Mouse (Mus musculus) MEL (cell line): ENCODE data around the gene Gata3. TPM values are rescaled to one million over a fixed set of nuclear protein-coding genes. Genes with fewer than 3 reads are reported as not detected.

Source experiments
- DNase-seq: peaks from one replicate; pipeline ENCODE4 v3.0.0; 2011; ENCODE audit warnings: low read depth, low spot score
- H3K27ac ChIP-seq: 2 replicates; pipeline ENCODE4 v1.5.1; 2012; ENCODE audit warnings: low read depth, mild to moderate bottlenecking, control low read depth, low read length, moderate library complexity; ENCODE audit not compliant: control insufficient read depth
- H3K27me3 ChIP-seq, 2 experiments: fragments of 150-350 bp in 1 of 2; sonication (generic) in 1 of 2; 2 replicates each; pipeline ENCODE4 v1.6.1; 2012; ENCODE audit warnings: low read length in 2 of 2, mild to moderate bottlenecking in 2 of 2, improper control_type of control experiment in 1 of 2, moderate library complexity in 1 of 2; ENCODE audit not compliant: insufficient read depth in 2 of 2, control insufficient read depth in 1 of 2
- H3K36me3 ChIP-seq, 2 experiments: 2 replicates each; pipeline ENCODE4 v1.6.1; 2012 to 2014; ENCODE audit warnings: low read length in 2 of 2, improper control_type of control experiment in 1 of 2, inconsistent platforms in 1 of 2, mild to moderate bottlenecking in 1 of 2; ENCODE audit not compliant: insufficient read depth in 2 of 2, control insufficient read depth in 1 of 2
- H3K4me1 ChIP-seq, 2 experiments: fragments of 150-350 bp in 1 of 2; sonication (generic) in 1 of 2; 2 replicates each; pipeline ENCODE4 v1.6.1; 2012; ENCODE audit warnings: low read length in 2 of 2, improper control_type of control experiment in 1 of 2, mild to moderate bottlenecking in 1 of 2; ENCODE audit not compliant: insufficient read depth in 2 of 2, control insufficient read depth in 1 of 2
- H3K4me3 ChIP-seq, 2 experiments: fragments of 150-350 bp in 1 of 2; sonication (generic) in 1 of 2; 2 replicates each; pipeline ENCODE4 v1.5.1; 2012; ENCODE audit warnings: low read depth in 2 of 2, low read length in 2 of 2, mild to moderate bottlenecking in 2 of 2, moderate library complexity in 2 of 2, control low read depth in 1 of 2, improper control_type of control experiment in 1 of 2; ENCODE audit not compliant: control insufficient read depth in 1 of 2, insufficient read depth in 1 of 2
- H3K79me2 ChIP-seq: 2 replicates; pipeline ENCODE4 v1.6.1; 2012; ENCODE audit warnings: mild to moderate bottlenecking, low read length, moderate library complexity; ENCODE audit not compliant: control insufficient read depth, poor library complexity, insufficient read depth
- H3K9ac ChIP-seq: 2 replicates; pipeline ENCODE4 v1.6.1; 2012; ENCODE audit warnings: low read depth, mild to moderate bottlenecking, control low read depth, low read length, moderate library complexity; ENCODE audit not compliant: control insufficient read depth, poor library complexity, severe bottlenecking
- H3K9me3 ChIP-seq: fragments of 150-350 bp; sonication (generic); replicated peaks from 2 replicates; pipeline ENCODE4 v1.6.1; 2012; ENCODE audit warnings: mild to moderate bottlenecking, low read length, improper control_type of control experiment, moderate library complexity; ENCODE audit not compliant: insufficient read depth
- E2F4 ChIP-seq: IDR thresholded peaks from 2 replicates; pipeline ENCODE4 v1.6.1; 2011; ENCODE audit warnings: low read depth, low read length, improper control_type of control experiment, borderline replicate concordance
- JUND ChIP-seq: IDR thresholded peaks from 2 replicates; pipeline ENCODE4 v1.6.1; 2011; ENCODE audit warnings: low read depth, mild to moderate bottlenecking, improper control_type of control experiment, low read length
- MEF2A ChIP-seq: IDR thresholded peaks from 2 replicates; pipeline ENCODE4 v1.6.1; 2014; ENCODE audit warnings: low read depth, mild to moderate bottlenecking, inconsistent platforms, low read length, improper control_type of control experiment; ENCODE audit not compliant: poor library complexity, insufficient replicate concordance, severe bottlenecking; ENCODE audit errors: extremely low read depth
- MYC ChIP-seq: IDR thresholded peaks from 2 replicates; pipeline ENCODE4 v1.6.1; 2011; ENCODE audit warnings: low read depth, mild to moderate bottlenecking, low read length, improper control_type of control experiment, moderate library complexity
- POLR2AphosphoS5 ChIP-seq: IDR thresholded peaks from 2 replicates; pipeline ENCODE4 v1.6.1; 2012; ENCODE audit warnings: low read depth, borderline replicate concordance, mild to moderate bottlenecking, inconsistent platforms, low read length, moderate library complexity, mixed read lengths
- RAD21 ChIP-seq: IDR thresholded peaks from 2 replicates; pipeline ENCODE4 v1.6.1; 2011; ENCODE audit warnings: mild to moderate bottlenecking, low read depth, low read length, improper control_type of control experiment
- RCOR1 ChIP-seq: IDR thresholded peaks from 2 replicates; pipeline ENCODE4 v1.6.1; 2012; ENCODE audit warnings: low read depth, mild to moderate bottlenecking, inconsistent platforms, low read length, improper control_type of control experiment
- SIN3A ChIP-seq: IDR thresholded peaks from 2 replicates; pipeline ENCODE4 v1.6.1; 2012; ENCODE audit warnings: low read length, improper control_type of control experiment, inconsistent platforms
- TAL1 ChIP-seq: IDR thresholded peaks from 2 replicates; pipeline ENCODE4 v1.6.1; 2012; ENCODE audit warnings: mild to moderate bottlenecking, inconsistent platforms, low read length, moderate library complexity, mixed read lengths
- TCF12 ChIP-seq: IDR thresholded peaks from 2 replicates; pipeline ENCODE4 v1.6.1; 2014; ENCODE audit warnings: low read depth, mild to moderate bottlenecking, inconsistent platforms, low read length, improper control_type of control experiment, moderate library complexity
- UBTF ChIP-seq: IDR thresholded peaks from 2 replicates; pipeline ENCODE4 v1.6.1; 2012; ENCODE audit warnings: low read depth, mild to moderate bottlenecking, inconsistent platforms, low read length, improper control_type of control experiment, moderate library complexity, borderline replicate concordance; ENCODE audit not compliant: insufficient read depth
- USF2 ChIP-seq, 2 experiments: IDR thresholded peaks; 2 replicates each; pipeline ENCODE4 v1.6.1; 2011 to 2012; ENCODE audit warnings: improper control_type of control experiment in 2 of 2, low read length in 2 of 2, borderline replicate concordance in 1 of 2, inconsistent platforms in 1 of 2, low read depth in 1 of 2, mild to moderate bottlenecking in 1 of 2; ENCODE audit not compliant: insufficient read depth in 1 of 2
- ZNF384 ChIP-seq: IDR thresholded peaks from 2 replicates; pipeline ENCODE4 v1.6.1; 2012; ENCODE audit warnings: low read depth, mild to moderate bottlenecking, inconsistent platforms, low read length, improper control_type of control experiment
- polyA plus RNA-seq, 2 experiments: library from polyadenylated mRNA; stranded (reverse) in 1 of 2; unstranded in 1 of 2; fragments of >175 nt in 1 of 2; fragments of >200 nt in 1 of 2; gene quantifications; 2 replicates each; pipeline versions ENCODE4 v1.2.1 to v1.2.4; 2012; ENCODE audit warnings: low replicate concordance in 2 of 2, low read depth in 1 of 2; ENCODE audit not compliant: insufficient read length in 2 of 2, insufficient read depth in 1 of 2, missing spikeins in 1 of 2
- total RNA-seq: library from RNA; depleted of rRNA; stranded (reverse); fragments of 300-350 nt; gene quantifications from 2 replicates; pipeline ENCODE4 v1.2.3, GENCODE M21; 2012

Gene Gata3
- total and polyA plus RNA-seq, 3 experiments, result 0.12 to 2.0 TPM; not detected in 1

- H3K9ac ChIP-seq, result no peak overlapping the region
- no peaks in the 10 kb centered on the region for H3K79me2 ChIP-seq
- no peak overlapping the region for H3K4me3 ChIP-seq
- TF ChIP-seq SIN3A, result 0 out of 2 replicates have a peak, but pooled peaks have one; percentile 23
- TF ChIP-seq MYC, result no peak
- no peak for TF ChIP-seq UBTF
- peak; percentile 57 for DNase-seq
- peaks cover 5 to 27% of the 10 kb centered on the region in 2 experiments for H3K4me1 ChIP-seq
- H3K9me3 ChIP-seq, result no peaks in the 10 kb centered on the region
- H3K27me3 ChIP-seq, result no peaks in the 10 kb centered on the region
- H3K27ac ChIP-seq, result no peak overlapping the region
- peaks cover 0 to 17% of the 10 kb centered on the region in 2 experiments; a peak in 2 of 4 replicates for H3K36me3 ChIP-seq
Measured at GRCm38 (mm10) chr2:9897846-9898245, 8.0 kb upstream of the Gata3 start.

DNA sequence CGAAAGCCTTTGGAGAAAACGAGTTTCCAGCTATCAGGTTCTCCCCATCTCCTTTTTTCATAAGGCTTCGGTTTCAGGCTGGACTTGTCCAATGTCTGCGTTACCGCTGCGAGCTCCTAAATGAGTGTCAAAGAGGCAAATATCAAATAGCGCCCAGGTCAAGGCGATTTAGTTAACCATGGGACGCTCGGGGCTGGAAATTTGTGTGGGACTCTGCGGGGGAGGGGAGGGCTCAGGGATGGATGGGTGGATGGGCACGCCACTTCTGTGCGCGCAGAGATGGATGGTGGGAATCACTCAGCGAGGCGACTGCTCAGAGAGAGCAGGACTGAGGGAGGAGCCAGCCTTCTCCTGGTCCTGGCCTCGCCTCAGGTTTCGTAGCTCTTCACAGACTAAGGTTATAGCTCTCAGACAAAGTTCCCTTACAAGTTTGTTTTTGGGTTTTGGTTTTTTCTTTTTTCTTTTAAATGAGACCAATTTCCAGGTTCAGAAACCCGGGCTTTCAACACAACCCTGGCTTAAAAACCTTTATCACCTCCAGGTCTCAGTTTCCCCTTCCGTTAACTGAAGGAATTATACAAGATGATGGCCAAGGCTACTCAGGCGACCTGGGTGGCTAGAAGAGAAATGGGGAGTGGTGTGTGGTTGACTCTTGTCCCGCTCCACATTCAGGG, 6.4 kb upstream of the Gata3 start:
- H3K36me3 ChIP-seq, result peaks cover 0 to 19% of the 10 kb centered on the region in 2 experiments; a peak in 2 of 4 replicates
- H3K9ac ChIP-seq, result peak overlapping the region; percentile 43
- H3K4me1 ChIP-seq, result peaks cover 7 to 24% of the 10 kb centered on the region in 2 experiments
- peak; percentile 41 for DNase-seq
- H3K79me2 ChIP-seq, result no peaks in the 10 kb centered on the region
- H3K9me3 ChIP-seq, result no peaks in the 10 kb centered on the region
- peak overlapping the region; percentile 34 to 39 for H3K4me3 ChIP-seq
- H3K27me3 ChIP-seq, result no peaks in the 10 kb centered on the region
- TF ChIP-seq TCF12, result no peak
- TF ChIP-seq RAD21, result no peak
- TF ChIP-seq RCOR1, result no peak
- no peak for TF ChIP-seq MEF2A
- TF ChIP-seq JUND, result no peak
- TF ChIP-seq ZNF384, result no peak
- TF ChIP-seq E2F4, result no peak
- no peak for TF ChIP-seq MYC
- TF ChIP-seq TAL1, result no peak
- TF ChIP-seq POLR2AphosphoS5, result no peak
- TF ChIP-seq USF2 (IDR thresholded peaks at IDR 0.05; ENCODE audit: borderline replicate concordance in 1 of 2, insufficient read depth in 1 of 2, low read depth in 1 of 2, low read length in 2 of 2), result no peak
- no peak overlapping the region for H3K27ac ChIP-seq
